Mouse (Mus musculus): ENCODE results near the gene Atp6v1g2.

- TF ChIP-seq POLR2A (IDR thresholded peaks at IDR 0.05; ENCODE audit: insufficient read depth, low read depth, low read length) (no peak), CTCF (IDR thresholded peaks at IDR 0.05; ENCODE audit: insufficient read depth, low read depth, low read length) (no peak)
Measured at GRCm38 (mm10) chr17:35249451-35250197, 16.2 kb downstream of the Atp6v1g2 start.
